Mouse (Mus musculus) induced T-regulatory cell, adult 2 months (primary cell): ENCODE results near the gene Hist1h3c.
"Not testable (repeated sequence)": the region's sequence is repeated elsewhere in the genome, so short reads cannot be mapped to it uniquely, and the experiment has no call there.

ENCODE experiments used
- DNase-seq: peaks from one replicate; pipeline ENCODE4 v3.0.0-alpha.2; 2012; ENCODE audit warnings: low read depth

The Hist1h3c gene

GRCm38 (mm10) chr13:23739922-23740252 is 5.5 kb downstream of the Hist1h3c start:
- peak; percentile 94 for DNase-seq

GRCm38 (mm10) chr13:23739069-23739921 is 6.1 kb downstream of the Hist1h3c start:
- peak; percentile 96 for DNase-seq

- DNase-seq: peak; percentile 94
These were observed 6.7 kb downstream of the Hist1h3c start, which contains the start of gene Hist1h1c for GRCm38 (mm10) chr13:23738677-23739068. Hist1h1c (plus strand) TSS chr13:23738808.

- DNase-seq: no peak
These were observed 7.4 kb downstream of the Hist1h3c start for GRCm38 (mm10) chr13:23738041-23738440.

- DNase-seq: peak; percentile 13
These were observed 8.3 kb downstream of the Hist1h3c start for GRCm38 (mm10) chr13:23737091-23737490.

- peak; percentile 74 for DNase-seq
These were observed 13.1 kb downstream of the Hist1h3c start for GRCm38 (mm10) chr13:23732156-23732804.

- peak; percentile 0 for DNase-seq
These were observed 14.9 kb downstream of the Hist1h3c start for GRCm38 (mm10) chr13:23730479-23730878.

- DNase-seq: no peak
These were observed 15.7 kb downstream of the Hist1h3c start for GRCm38 (mm10) chr13:23729706-23730105.

- DNase-seq: no peak
These were observed 16.2 kb downstream of the Hist1h3c start for GRCm38 (mm10) chr13:23729192-23729525.

- DNase-seq: no peak
These were observed 16.8 kb downstream of the Hist1h3c start for GRCm38 (mm10) chr13:23728472-23729191.

GRCm38 (mm10) chr13:23725213-23725612 is 20.2 kb downstream of the Hist1h3c start:
- no peak for DNase-seq

GRCm38 (mm10) chr13:23724239-23724638 is 21.2 kb downstream of the Hist1h3c start:
- DNase-seq: no peak

GRCm38 (mm10) chr13:23717593-23718245 is 27.7 kb downstream of the Hist1h3c start:
- not testable (repeated sequence) for DNase-seq

GRCm38 (mm10) chr13:23717176-23717575 is 28.2 kb downstream of the Hist1h3c start:
- DNase-seq: no peak

- no peak for DNase-seq
These were observed 28.9 kb downstream of the Hist1h3c start for GRCm38 (mm10) chr13:23716261-23717042.

GRCm38 (mm10) chr13:23710374-23711089 is 34.9 kb downstream of the Hist1h3c start, which contains the start of gene Hfe:
Hfe (minus strand) TSS chr13:23710854.
- DNase-seq: peak; percentile 83

GRCm38 (mm10) chr13:23709714-23710373 is 35.6 kb downstream of the Hist1h3c start:
- DNase-seq: no peak

GRCm38 (mm10) chr13:23708654-23709053 is 36.7 kb downstream of the Hist1h3c start:
- DNase-seq: no peak

- DNase-seq: no peak
These were observed 37.4 kb downstream of the Hist1h3c start for GRCm38 (mm10) chr13:23708041-23708440.

- DNase-seq: no peak
These were observed 38.6 kb downstream of the Hist1h3c start for GRCm38 (mm10) chr13:23706771-23707170.
